Mouse (Mus musculus) adrenal gland, adult 8-10 months (tissue): ENCODE measurements at regions not wholly inside any gene's neighbourhood (a gene's known extent, or its start where the extent isn't known, plus 50 kb on each side); places are given as distances from the start of the nearest gene placed in this dataset.

Experiments used
- DNase-seq: peaks from one replicate; pipeline ENCODE4 v3.0.0; 2022

- DNase-seq, result no peak
Observed at GRCm38 (mm10) chr1:39047316-39047715, 61.9 kb downstream of the Pdcl3 start.

DNA sequence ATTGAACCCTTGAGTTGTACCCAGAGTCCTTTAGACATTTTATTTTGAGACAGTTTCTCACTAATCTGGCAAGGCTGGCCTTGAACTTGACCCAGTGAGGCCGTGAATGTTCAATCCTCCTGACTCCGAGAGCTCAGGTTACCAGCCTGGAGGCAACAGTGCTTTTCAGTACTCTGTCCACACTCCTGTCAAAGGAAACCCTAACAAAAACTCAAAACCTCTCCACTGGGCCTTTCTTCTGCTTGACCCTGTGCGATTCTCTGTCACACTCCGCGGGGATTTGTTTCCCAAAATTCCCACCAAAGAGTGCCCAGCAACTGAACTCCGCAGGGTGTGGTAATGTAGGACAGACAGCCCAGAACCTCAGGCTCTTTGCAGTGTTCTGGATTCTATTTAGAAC, 71.9 kb downstream of the Pdcl3 start:
- DNase-seq, result no peak

DNA sequence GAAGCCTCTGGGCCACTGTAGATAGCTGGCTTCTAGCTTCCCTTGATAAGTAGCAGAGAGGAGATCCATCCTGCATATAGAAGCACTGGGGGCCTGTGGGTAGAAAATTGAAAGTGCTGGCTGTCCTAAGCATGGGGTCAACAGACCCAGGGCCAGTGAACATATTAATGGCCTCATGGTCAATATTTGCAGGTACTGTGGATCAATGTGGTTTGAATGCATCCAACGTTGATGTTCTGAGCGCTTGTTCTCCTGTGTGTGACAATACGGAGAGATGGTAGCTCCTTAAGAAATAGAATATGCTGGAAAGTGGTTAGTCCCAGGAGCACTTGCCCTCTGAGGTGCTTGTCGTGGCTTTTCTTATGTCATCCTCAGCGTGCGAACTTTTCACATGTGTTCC, 77.1 kb downstream of the Pdcl3 start:
- no peak for DNase-seq

DNA sequence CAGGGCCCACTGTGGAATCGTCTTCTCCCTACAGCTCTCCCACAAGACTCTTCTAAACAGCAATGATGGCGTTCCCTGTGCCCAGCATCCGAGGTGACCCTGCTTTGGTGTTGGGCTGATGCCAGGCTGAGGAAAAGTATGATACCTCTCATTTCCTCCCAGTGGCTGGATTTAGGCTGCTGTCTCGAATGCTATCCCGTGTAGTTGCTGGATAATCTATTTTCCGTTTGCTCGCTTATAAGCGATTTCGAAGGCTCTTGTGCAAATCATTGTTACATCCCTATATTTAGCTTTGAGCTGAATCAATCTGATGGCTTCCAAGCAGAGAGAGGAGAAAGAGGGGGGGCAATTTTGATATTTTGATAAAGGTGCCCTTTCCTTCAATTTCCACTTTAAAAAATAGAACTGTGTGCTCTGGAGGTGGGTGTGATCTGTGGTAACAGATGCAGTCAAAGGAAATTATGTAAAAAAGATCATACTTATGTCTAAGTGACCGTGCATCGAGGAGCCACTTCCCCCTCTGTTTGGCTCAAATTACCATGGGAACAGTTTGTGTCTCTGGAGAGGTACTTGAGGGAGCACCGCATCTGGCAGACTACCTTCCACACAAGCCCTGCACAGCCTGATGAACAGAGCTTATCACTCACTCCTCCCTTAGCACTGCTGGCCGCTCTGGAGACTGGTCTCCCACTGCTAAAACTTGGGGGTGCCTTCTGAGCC, 78.4 kb downstream of the Pdcl3 start:
- DNase-seq, result no peak

DNA sequence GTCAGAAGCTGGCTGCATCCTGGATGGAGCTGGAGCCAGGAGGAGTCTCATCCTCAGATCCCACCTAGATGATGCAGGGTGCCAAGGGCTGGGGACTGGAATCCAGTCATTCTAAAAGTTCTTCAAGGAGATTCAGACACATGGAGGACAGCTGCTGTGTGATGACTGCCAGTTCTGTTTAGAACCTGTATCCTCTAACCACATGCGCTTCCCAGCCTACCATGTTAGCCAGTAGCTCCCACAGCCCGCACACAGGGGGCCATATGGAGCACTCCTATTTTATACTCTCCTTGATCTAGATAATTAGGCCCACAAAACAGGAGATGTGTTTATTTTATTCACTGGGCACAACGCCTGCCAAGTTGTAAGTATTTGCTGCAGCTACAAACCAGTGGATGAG, 79.4 kb downstream of the Pdcl3 start:
- DNase-seq, result no peak

- DNase-seq, result no peak
Observed at GRCm38 (mm10) chr1:39067901-39068300, 82.5 kb downstream of the Pdcl3 start.

- DNase-seq, result no peak
Observed at GRCm38 (mm10) chr1:39069086-39069655, 83.8 kb downstream of the Pdcl3 start.

DNA sequence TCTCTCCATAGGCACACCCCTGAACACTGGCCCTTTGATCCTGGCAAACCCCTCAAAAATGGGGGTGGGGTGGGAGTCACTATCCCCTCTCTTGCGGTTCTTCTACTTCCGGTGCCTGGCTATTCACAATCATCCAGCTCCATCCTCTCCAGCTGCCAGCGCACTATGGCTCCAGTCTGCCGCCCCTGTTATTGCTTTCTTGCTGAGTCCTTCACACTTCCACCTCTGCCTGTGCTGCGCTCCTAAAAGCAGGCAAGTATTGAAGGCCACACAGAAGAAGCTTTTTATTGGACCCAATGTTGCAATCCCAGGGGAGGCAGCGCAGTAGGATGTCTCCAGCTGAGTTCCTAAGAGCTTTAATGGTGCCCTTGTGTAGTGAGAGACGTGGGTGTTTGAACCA, 84.3 kb downstream of the Pdcl3 start:
- no peak for DNase-seq

DNA sequence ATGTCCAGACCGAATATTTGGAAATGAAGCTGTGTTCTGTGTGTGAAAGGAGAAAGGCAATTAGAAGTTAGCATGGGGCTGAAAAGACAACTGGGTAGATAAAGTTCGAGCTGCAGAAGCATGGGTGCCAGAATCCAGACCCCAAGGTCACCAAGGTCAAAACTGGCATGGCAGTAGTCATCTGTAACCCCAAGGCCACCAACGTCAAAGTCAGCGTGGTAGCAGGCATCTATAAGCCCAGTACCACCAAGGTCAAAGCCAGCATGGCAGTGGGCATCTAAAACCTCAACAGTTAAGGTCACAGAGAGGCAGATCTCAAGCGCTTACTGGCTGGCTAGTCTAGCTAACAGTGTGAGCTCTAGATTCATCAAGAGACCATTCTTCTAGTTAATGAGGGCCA, 90.6 kb downstream of the Pdcl3 start:
- peak; percentile 4 for DNase-seq

GRCm38 (mm10) chr1:39078584-39079315, 93.3 kb downstream of the Pdcl3 start:
- no peak for DNase-seq

GRCm38 (mm10) chr1:39083911-39084826, 98.8 kb downstream of the Pdcl3 start:
- DNase-seq, result no peak

GRCm38 (mm10) chr1:39086273-39086672, 100.9 kb downstream of the Pdcl3 start:
- DNase-seq, result peak; percentile 3

DNA sequence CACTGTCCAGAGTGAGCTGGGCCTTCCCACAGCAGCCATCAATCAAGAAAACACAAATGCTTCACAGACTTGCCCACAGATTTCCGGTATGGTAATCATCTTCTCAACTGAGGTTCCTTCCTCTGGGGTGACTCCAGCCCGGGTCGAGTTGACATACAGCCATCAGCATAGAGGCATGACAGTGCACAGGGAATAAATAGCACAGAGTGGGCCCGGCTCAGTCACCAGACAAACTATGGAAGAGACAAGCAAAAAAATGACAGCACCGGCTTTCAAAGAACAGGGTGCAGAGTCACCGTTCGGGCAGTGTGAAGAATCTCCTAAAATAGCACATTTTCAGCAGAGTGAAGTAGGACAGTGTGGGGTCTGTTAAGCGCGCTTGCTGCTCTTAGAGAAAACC, 103.7 kb upstream of the Npas2 start:
- DNase-seq, result no peak

GRCm38 (mm10) chr1:39091121-39091520, 102.4 kb upstream of the Npas2 start:
- DNase-seq, result no peak

DNA sequence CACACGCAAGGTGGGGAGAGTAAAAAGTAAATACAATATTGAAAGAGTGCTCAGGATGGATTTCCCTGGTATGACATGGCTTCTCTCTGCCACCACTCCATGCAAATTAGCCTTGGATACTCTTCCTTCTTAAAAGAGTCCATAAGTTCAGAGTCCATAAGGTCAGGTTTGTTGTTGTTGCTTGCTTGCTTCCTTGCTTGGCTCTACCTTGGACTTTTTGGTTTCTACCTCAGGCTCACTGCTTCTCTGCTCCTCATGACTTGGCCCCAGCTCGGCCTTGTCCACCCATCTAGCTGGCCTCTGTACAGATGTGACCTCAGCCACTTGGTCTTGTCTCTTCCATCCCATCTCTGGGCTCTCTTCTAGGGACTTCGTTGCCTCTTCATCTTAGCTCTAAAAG, 101.9 kb upstream of the Npas2 start:
- DNase-seq, result no peak

DNA sequence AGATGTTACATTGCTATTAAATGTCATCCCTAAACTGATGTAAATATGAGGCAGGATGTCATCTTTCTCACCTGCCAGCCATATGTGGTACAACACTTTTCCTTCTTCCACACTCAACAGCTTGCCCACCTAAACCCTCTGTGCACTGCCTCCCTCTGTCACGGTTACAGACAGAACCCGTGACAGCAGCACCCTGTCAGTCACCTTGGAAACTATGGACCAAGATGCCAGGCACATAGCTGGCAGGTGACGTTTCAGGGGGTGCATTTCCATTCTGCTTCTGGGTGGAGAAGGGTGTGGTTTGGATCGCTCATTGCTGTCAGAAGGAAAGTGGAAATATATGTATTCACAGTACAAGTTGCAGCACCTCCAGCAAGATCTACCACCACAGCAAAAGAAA, 100.2 kb upstream of the Npas2 start:
- DNase-seq, result no peak

DNA sequence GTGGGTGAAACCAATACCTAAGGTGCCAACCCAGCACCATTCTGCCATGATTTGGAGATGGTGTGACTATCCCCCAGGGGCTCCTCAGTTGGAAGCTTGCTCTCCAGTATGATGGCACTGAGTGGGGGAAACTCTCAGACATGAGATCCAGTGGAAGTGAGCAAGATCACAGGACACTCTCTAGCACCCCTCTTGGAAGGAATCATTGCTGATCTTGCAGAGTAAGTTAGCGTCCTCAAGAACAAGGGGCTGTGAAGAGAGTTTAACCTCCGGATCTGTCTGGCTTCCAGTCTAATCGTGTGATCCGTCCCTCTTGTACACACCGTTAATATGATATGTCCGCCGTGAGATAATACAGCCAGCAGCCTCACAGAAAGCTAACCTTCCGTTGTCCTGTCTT, 99.5 kb upstream of the Npas2 start:
- no peak for DNase-seq

DNA sequence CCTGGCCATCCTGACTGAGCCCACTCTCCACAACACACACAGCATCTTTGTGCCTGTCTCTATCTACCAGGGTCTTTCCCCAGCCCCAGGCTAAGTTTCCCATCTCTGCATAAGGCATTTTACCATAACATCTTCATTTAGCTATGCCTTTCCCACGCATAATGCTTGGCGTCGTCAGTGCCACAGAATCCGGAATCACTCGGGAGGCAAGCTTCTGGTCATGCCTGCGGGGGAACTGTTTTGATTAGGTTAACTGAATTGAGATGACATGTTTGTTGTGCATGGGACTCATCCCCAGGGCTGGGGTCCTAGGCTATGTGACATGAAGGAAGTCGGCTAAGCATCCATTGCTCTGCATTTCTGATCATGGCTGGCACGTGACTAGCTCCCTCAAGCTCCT, 97.6 kb upstream of the Npas2 start:
- no peak for DNase-seq

- no peak for DNase-seq
Observed at GRCm38 (mm10) chr1:39096726-39097125, 96.8 kb upstream of the Npas2 start.

GRCm38 (mm10) chr1:39097499-39097898, 96.0 kb upstream of the Npas2 start:
- DNase-seq, result no peak

DNA sequence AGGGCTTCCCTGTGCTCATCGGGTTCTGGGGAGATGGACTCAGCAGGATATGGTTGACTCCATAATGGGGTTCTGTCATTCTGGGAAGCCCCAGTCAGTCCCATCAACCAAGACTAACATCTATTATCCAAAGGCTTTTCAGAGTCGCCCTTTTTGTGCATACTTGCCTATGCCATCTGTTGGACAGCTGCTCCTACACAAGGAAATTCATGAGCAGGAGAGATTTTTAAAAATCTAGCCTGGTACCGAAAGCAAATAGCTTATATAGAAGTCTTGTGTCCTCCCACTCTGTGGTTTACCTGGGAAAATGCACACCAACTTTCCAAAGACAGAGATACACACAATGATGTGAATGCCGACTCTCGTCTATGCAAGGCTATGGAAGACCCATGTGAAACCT, 95.4 kb upstream of the Npas2 start:
- no peak for DNase-seq

DNA sequence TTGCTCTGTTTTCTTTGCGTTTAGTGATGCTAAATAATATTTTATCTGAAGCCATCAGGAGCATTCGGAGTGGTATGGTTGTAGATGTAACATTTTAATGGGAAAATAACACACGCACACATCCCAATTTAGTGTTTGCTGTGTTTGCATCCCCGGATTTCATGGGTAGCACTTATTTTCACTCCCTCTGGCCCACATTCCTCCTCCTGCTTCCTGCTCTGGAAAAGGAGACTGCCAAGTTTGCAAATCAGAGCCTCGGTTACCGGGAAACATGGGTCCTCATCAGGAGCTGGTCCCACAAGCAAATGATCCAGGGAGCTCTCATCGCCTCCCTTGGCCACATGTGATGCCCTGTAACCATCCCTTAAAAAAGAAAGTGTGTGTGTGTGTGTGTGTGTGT, 94.3 kb upstream of the Npas2 start:
- no peak for DNase-seq

GRCm38 (mm10) chr1:39100492-39100891, 93.0 kb upstream of the Npas2 start:
- DNase-seq, result no peak
